Mouse (Mus musculus): ENCODE results near the gene Gm527. TPM values are rescaled to one million over a fixed set of nuclear protein-coding genes. Genes with fewer than 3 reads are reported as not detected.

The Gm527 gene
- total RNA-seq (2021): 10 to 100 TPM; 11.0 to 14.8 TPM

DNA sequence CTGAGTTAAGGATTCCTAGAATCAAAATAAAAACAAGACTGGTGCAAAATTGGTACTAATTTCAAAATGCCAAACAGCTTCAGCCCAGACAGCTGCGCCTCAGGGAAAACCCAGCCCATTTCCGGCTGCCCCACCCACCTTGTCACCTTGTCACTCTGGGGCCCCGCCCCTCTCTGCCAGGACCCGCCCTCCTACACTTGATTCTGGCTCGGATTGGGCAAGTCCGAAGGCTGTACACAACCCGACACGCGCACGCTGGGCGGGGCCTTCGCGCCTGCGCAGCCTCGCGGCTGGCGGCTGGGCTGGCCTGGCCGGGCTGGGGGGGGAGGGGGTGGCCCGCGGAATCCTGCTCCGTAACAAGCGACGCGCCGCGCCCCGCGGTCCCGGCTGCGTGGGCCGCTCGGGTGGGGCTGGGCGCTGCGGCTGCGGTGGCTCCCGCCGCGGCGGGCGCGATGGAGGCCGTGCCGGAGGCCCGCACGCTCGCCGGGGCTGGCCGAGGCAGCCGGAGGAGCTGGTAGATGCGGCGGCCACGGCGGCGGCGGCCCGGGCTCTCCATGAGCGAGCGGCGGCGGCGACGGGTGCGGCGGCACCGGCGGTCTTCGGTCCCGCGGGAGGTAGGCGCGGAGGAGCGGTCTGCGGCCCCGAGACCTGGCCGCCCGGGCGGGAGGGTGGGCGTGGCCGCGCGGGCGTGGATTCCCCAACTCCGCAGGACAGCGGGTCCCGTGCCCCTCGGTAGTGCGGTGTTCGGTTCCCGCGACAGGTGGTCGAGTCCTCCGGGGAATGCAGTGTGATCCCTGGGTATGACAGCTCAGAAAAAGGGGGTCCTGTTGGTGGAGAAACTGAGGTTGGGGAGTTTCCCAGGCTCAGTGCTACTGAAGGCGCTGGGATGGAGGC, at the start of gene Gm527:
Gm527 (plus strand) TSS at position 329 of the 894 bp plus-strand sequence.
- intact Hi-C loops (cut with DNase I): no loop called here
- peak; percentile 92 to 97 for DNase-seq (ENCODE audit: extremely low spot score in 1 of 2, low spot score in 2 of 2)

DNA sequence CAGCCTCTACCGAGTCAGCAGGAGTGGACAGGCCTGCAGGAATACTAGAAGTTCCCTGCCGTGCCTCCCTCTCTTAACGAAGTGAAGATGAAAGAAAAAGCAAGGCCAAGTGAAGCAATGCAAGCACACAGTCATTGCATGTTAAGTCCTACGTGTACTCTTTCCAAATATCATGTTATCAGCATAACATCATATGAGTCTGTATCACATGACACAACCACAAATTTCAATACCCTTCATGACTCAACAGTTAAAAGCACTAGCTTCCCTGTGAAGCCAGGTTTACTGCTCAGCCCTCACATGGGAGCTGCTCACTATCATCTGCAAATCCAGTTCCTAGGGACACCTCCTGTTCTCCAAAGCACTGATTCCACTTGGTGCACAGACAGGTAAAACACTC, 46.6 kb upstream of the Gm527 start:
- no peak for DNase-seq (ENCODE audit: extremely low spot score in 1 of 2, low spot score in 2 of 2)
- intact Hi-C loops (cut with DNase I): no loop called here

DNA sequence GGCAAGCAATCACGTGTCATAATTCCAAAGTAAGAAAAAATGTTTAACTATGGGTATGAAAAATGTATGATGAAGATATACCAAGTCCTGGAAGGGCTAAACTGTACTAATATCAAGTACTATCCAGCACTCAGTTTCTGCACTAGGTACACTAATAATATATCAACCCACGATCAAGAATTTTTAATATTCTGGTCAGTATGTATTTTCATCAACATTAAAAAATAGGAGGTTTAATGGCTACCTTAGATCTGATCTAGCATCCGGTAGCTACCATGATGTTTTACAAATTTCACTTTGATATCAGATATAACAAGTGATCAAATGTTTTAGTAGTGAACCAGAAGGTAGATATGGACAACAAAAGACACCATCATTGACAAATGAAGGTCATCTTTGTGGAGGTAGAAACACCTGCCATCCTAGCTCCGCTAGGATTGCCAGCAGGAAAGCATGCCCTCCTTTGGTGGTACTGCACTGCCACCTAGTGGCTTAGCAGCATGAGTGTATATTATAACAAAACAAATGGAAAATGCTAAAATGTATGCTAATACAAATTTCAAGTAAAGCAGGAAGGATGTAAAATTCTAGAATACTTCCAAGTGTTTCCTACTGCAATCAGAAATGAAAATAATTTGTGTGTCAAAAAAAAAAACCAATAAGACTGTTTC, 20.5 kb upstream of the Gm527 start:
- intact Hi-C loops (cut with DNase I): no loop called here
- DNase-seq (ENCODE audit: extremely low spot score in 1 of 2, low spot score in 2 of 2): peak in 1 of 2 experiments; percentile 79

DNA sequence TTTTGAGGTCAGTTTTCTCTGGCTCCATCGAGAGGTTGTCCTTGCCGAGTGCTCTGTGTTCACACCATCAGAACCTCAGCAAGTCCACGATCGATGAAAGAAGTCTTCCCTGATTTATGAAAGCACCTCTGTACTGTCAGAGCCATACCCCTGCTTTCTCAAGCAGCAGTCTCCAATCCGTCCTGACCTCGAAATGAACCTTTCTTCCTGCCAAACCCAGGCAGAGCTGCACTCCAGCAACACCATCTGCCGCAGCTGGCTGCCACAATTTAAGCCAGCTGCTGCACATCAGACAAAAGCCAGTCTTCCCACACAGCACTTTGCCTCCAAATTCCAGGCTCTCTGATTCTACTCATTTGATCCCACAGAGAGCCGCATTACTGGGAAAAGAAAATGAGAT, 15.2 kb upstream of the Gm527 start:
- peak in 1 of 2 experiments; percentile 25 for DNase-seq (ENCODE audit: extremely low spot score in 1 of 2, low spot score in 2 of 2)
- intact Hi-C loops (cut with DNase I): no loop called here

DNA sequence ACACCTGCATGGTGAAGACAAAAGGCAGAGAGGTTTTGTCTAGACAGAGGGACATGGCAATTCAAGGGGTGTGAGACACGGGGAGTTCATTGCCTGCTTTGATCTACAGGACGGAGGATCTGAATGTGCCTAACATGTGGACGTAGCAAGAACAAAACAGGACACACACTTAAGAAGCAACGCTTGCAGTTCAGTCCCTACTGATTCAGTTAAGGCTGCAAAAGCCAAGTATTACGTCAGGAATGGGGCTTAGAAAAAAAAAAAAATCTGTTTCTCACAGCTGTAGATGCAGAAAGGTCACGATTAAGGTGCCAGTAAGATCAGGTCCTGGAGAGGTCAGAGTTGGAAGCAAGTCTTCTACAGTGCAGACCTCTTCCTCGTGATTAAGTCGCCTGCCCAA, 14.5 kb upstream of the Gm527 start:
- intact Hi-C loops (cut with DNase I): no loop called here
- DNase-seq (ENCODE audit: extremely low spot score in 1 of 2, low spot score in 2 of 2): no peak

DNA sequence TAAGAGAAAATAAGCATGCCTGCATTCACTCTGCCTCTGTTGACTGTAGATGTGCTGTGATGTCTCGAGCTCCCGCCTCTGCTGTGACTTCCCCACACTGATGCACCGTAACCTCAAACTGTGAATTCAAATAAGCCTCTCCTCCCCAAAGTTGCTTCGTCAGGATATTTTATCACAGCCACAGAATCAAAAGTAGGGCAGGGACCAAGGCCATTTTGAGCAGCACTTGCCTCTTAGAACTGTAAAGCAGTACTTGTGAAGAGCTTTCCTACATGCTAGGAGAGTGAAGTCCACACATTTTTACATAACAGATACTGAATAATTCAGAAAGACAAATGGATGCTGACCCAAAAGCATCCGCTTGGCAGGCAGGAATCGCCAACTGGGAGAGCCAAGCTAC, 4.7 kb upstream of the Gm527 start:
- no peak for DNase-seq (ENCODE audit: extremely low spot score in 1 of 2, low spot score in 2 of 2)
- intact Hi-C loops (cut with DNase I): no loop called here

DNA sequence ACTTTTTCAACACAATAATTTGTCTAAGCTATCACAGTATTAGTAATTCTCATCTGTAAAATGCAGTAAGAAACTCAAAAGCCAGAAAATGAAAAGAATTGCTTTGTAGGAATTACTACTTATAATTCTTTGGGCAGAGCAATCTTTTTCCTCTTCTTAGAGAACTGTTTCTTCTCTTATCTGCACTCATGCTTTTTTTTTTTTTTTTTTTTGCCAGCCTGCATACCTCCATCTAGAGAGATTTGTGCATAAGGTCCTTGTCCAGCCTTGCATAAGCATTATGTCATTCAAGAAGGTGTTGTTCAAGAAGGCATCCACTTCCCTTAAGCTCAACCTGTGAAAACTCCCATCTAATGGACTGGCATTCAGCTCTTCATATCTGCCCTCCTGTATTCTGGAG, 971 bp upstream of the Gm527 start:
- intact Hi-C loops (cut with DNase I): no loop called here
- DNase-seq (ENCODE audit: extremely low spot score in 1 of 2, low spot score in 2 of 2): no peak

DNA sequence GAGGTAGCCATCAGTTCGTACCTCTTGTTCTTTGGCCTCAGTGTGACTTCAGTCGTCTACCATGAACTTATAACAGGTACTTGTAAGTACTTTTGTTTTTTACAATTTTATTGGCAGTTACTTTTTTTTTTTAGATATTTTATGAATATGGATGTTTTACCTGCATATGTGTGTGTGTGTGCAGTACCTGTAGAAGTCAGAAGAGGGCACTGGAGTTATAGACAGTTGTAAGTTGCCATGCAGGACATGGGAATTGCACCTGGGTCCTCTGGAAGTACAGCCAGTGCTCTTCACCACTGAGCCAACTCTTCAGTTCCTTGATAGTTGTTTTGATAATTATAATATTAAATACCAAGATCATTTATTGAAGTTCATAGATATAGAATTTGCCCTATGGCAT, 19.8 kb downstream of the Gm527 start:
- DNase-seq (ENCODE audit: extremely low spot score in 1 of 2, low spot score in 2 of 2): no peak

DNA sequence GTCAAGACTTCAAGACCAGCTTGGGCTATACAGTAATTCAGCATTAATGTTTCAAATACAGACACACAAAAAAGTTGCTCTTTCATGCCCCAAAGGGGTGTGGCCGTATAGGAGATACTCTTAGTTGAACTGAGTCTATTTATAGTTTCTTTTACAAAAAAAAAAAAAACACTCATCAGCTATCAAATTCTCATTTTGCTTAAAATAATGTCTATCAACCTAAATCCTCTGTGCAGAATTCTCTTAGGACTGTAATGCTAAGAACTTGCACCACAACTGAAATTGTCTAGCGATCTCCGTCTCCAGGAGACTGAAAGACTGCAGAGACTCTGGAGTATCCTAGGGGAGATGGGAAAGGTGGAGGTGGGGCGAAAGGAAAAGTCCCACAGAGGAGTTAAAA, 46.9 kb downstream of the Gm527 start:
- intact Hi-C loops (cut with DNase I): no loop called here
- DNase-seq (ENCODE audit: extremely low spot score in 1 of 2, low spot score in 2 of 2): no peak

More for the DNA sequence above, 19.8 kb downstream of the Gm527 start:
- intact Hi-C loops (cut with DNase I): no loop called here

DNA sequence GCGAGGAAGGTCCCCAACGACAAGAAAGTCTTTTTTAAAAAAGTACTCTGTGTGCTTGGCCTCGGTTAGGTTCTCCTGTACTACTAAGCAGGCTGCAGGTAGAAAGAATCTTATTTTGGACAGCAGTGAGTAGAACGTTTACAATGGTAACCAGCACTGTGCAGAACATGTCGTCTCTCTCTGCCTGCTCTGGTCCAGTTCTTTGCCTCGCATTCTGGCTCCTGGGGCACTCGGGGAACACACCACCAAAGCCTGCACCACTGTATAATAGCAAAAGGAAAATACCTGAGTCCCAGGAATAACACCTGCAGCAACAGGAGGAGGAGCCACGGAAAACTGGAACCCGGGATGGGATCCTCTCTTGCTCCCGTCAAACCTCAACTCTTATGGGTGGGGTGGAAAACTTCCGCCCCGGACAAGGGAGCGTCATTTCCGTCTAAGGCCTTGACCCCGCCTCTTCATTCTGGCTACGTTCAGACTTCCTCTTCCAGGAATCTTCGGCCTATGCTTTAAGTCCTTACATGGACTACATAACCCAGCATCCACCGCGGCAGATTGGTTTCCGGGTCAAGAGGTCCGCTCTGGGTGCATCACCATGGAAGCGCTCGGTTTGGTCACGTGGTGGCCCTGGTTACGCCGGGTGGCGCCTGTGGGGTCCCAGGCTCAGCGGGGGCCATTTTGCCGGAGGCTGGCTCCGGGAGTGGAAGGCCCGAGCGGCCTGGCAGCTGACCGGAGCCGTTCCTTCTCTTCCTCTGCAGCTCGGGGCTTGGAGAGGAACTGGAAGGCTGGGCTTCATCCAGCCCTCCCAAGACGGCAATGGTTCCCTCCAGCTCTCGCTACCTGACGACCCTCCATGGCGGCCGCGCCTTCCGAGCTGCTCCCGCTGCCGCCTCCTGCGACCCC, 47.7 kb downstream of the Gm527 start, which contains the start of the genes Klhl28 and Togaram1:
Klhl28 (minus strand) TSS at position 411 of the 903 bp plus-strand sequence.
Togaram1 (plus strand) TSS at position 681 of the 903 bp plus-strand sequence.
- peak; percentile 99 to 100 for DNase-seq (ENCODE audit: extremely low spot score in 1 of 2, low spot score in 2 of 2)
- intact Hi-C loops (cut with DNase I): no loop called here

DNA sequence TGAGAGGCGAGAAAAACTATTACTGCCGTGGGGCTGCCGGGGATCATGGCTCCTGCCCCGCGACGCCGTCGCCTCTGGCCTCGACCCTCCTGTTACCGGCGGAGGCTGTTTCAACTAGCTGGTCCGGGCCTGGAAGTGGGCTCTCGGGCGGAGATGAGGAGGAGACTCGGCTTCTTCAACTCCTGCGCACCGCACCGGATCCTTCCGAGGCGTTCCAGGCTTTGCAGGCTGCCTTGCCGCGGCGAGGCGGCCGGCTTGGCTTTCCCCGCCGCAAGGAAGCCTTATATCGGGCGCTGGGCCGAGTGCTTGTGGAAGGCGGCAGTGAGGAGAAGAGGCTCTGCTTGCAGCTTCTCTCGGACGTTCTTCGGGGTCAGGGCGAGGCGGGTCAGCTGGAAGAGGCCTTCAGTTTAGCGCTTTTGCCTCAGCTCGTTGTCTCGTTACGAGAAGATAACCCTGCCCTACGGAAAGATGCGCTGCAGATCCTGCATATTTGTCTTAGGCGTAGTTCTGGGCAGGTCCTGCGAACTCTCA, 48.5 kb downstream of the Gm527 start:
- DNase-seq (ENCODE audit: extremely low spot score in 1 of 2, low spot score in 2 of 2): peak; percentile 23 to 81
- intact Hi-C loops (cut with DNase I): no loop called here

DNA sequence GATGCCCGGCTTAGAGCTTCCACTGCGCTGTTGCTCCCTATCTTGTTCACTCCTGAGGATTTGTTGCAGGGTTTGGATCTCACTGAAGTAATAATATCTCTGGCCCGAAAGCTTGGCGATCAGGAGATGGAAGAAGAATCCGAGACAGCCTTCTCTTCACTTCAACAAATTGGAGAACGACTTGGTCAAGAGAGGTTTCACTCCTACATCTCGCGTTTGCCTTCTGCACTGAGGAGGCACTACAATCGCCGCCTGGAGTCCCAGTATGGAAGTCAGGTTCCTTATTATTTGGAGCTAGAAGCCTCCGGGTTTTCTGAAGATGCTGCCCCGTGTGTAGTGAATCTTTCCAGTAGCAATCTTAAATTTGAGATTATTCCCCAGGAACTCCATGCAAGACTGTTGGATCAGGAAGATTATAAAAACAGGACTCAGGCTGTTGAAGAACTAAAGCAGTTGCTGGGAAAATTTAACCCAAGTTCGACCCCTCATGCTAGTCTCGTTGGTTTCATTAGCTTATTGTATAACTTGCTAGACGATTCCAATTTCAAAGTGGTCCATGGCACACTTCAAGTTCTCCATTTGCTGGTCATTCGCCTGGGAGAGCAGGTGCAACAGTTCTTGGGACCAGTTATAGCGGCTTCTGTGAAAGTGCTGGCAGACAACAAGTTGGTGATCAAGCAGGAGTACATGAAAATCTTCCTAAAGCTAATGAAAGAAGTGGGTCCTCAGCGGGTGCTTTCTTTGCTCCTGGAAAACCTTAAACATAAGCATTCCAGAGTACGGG, 49.1 kb downstream of the Gm527 start:
- intact Hi-C loops (cut with DNase I): no loop called here
- DNase-seq (ENCODE audit: extremely low spot score in 1 of 2, low spot score in 2 of 2): peak in 1 of 2 experiments; percentile 21

DNA sequence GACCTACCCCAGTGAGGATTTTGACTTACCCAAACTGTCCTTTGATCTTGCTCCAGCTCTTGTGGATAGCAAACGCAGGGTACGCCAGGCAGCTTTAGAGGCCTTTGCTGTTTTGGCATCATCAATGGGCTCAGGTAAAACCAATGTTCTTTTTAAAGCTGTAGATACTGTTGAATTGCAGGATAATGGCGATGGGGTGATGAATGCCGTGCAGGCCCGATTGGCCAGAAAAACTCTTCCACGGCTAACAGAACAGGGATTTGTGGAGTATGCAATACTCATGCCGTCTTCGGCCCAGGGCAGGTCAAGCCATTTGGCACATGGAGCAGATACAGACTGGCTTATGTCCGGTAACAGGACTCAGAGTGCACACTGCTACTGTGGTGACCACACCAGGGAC, 49.8 kb downstream of the Gm527 start:
- peak in 1 of 2 experiments; percentile 6 for DNase-seq (ENCODE audit: extremely low spot score in 1 of 2, low spot score in 2 of 2)
- intact Hi-C loops (cut with DNase I): no loop called here

DNA sequence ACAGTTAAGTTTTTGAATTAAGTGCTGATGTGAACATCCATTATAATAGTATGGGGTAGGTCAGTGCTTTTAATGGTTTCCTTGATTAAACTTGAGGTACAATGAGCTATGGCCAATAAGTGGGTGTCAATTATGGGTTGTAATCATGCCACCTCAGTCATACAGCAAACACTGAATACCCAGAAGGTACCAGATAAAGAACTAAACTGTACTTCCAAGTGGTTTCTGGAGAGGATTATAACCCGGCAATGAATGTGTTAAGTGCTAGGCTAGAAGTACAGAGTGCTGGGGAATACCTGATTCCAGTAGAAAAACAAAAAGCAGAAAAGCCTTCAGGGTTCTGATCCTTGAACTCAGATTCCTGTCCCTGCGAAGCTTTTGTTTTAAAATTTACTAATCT, 50.4 kb downstream of the Gm527 start:
- intact Hi-C loops (cut with DNase I): no loop called here
- DNase-seq (ENCODE audit: extremely low spot score in 1 of 2, low spot score in 2 of 2): no peak

DNA sequence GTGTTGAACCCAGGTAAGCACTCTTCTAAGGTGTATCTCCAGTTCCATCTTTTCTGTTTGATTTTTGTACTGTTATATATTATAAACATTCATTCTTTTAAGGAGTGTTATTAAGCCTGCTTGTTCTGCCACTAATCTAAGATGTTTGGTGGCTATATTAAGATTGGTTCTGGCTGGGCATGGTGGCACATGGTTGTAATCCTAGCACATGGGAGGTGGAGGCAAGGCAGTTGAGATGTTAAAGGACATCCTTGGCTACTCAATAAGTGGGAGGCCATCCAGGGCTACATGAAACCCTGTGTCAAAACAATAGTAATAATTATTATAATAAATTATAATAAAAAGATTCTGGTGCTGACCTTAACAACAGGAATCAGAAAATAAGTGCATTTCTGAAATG, 53.7 kb downstream of the Gm527 start:
- intact Hi-C loops (cut with DNase I): no loop called here
- no peak for DNase-seq (ENCODE audit: extremely low spot score in 1 of 2, low spot score in 2 of 2)

DNA sequence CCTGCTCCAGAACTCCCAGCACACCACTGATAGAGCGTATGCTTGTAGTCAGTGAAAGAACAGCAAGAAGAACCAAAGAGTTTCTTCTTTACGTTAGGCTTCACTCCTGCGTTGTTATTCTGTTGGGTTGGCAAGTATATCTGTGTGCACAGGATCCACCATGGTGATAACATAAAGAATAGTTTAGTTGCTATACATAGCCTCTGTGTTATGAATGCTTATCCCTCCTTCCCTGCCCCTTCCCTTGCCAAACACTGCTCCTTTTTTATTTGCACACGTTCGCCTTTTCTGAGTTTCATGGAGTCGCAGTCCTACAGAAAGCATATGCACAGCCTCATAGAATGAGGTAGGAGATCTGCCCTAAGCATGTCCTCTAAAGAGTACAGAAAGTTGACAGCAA, 54.4 kb downstream of the Gm527 start:
- DNase-seq (ENCODE audit: extremely low spot score in 1 of 2, low spot score in 2 of 2): no peak
- intact Hi-C loops (cut with DNase I): no loop called here
